Mouse (Mus musculus) lung, postnatal 4 days (tissue): Measurements from ENCODE around the gene Dpp6.
A peak's percentile ranks its signal among the peaks of the same experiment; 100 is the strongest.

ENCODE experiments used
- DNase-seq, 2 experiments: peaks; one replicate each; pipeline ENCODE4 v3.0.0; 2021

Gene Dpp6

GRCm38 (mm10) chr5:27565700-27566099 is 748.7 kb downstream of the Dpp6 start:
- DNase-seq, result no peak

- no peak for DNase-seq
Measured at GRCm38 (mm10) chr5:27587970-27588758, 771.2 kb downstream of the Dpp6 start.

GRCm38 (mm10) chr5:27604132-27604531 is 787.1 kb downstream of the Dpp6 start:
- DNase-seq, result no peak

GRCm38 (mm10) chr5:27615769-27616168 is 798.8 kb downstream of the Dpp6 start:
- DNase-seq, result peak in 1 of 2 experiments; percentile 9

DNA sequence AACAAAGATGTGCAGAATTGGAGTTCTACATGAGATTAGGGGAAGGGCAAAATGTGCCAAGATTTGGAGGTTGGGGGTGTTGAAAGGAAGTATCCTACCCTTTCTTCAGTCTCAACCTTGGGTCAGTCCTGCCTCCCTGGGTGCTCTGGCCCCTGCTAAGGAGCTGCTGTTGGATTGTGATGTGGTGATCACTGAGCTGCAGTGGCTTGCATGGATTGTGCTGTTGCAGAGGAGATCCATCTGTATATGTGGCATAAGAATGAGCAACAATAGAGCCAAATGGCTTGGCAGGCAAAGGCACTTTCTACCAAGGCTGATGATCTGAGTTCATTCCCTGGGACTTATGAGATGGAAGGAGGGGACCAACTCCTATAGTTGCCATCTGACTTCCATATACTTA is 804.8 kb downstream of the Dpp6 start:
- DNase-seq, result no peak

- DNase-seq, result no peak
Measured at GRCm38 (mm10) chr5:27623876-27624275, 806.9 kb downstream of the Dpp6 start.

GRCm38 (mm10) chr5:27632151-27632550 is 815.1 kb downstream of the Dpp6 start:
- DNase-seq, result no peak

DNA sequence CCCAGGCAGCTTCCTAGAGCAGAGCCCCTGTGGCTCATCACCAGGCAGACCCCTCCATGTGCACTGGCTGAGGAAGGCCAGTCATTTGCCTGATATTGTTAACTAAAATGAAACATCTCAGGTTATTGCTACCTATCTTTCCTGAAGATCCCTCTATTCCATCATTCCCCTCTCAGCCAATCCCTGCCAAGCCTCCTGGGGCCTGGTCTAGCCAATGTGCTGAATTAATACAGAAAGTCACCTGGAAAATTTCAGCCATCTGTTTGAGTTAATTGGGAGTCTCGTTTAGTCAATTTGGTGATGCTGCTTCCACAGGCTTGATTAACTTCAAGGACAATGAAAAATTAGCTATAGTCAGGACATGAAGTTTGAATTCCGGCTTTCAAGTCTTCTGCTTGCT is 818.9 kb downstream of the Dpp6 start:
- DNase-seq, result no peak

- no peak for DNase-seq
Measured at GRCm38 (mm10) chr5:27641876-27642275, 824.9 kb downstream of the Dpp6 start.

GRCm38 (mm10) chr5:27651879-27652814 is 835.1 kb downstream of the Dpp6 start:
- peak in 1 of 2 experiments; percentile 7 for DNase-seq

DNA sequence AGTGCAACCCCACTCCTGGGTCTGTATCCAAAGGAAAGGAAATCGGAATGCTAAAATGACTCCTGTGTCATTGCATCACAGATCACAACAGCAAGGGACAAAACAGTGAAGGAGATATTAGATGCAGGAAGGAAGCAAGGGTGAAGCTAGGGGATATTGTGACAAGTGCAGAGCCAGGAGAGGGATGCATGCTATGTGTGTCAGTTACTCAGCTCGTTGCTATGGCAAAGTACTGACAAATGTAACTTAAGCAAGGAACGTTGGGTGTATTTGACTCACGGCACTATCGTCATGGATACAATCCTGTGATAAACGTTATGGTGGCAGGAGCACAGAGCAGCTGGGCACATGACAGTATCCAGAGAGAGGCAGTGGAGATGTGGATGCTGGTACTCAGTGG is 839.1 kb downstream of the Dpp6 start:
- DNase-seq, result no peak

DNA sequence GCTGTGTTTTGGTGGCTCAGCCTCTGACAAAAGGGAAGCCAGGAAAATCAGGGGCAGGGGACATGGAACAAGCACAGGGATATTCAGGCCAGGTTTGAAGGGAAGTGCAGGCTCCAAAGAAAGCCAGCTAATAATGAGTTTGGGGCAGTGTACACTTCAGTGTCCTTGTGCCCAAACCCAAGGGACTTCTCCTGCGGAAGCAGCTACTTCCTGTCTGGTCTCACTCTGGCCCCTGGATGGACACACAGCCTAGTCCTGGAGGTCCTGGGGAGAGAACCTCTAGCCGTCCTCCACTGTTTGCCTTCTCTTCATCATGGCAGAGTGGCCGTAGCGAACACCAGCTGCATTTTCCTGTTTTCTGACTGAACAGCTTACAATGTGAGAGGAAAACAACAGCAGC is 840.7 kb downstream of the Dpp6 start:
- DNase-seq, result no peak

- no peak for DNase-seq
Measured at GRCm38 (mm10) chr5:27658165-27658564, 841.2 kb downstream of the Dpp6 start.

- DNase-seq, result no peak
Measured at GRCm38 (mm10) chr5:27658569-27658968, 841.6 kb downstream of the Dpp6 start.

- DNase-seq, result no peak
Measured at GRCm38 (mm10) chr5:27659019-27659418, 842.0 kb downstream of the Dpp6 start.

GRCm38 (mm10) chr5:27659781-27660180 is 842.8 kb downstream of the Dpp6 start:
- no peak for DNase-seq

- no peak for DNase-seq
Measured at GRCm38 (mm10) chr5:27664111-27664510, 847.1 kb downstream of the Dpp6 start.

DNA sequence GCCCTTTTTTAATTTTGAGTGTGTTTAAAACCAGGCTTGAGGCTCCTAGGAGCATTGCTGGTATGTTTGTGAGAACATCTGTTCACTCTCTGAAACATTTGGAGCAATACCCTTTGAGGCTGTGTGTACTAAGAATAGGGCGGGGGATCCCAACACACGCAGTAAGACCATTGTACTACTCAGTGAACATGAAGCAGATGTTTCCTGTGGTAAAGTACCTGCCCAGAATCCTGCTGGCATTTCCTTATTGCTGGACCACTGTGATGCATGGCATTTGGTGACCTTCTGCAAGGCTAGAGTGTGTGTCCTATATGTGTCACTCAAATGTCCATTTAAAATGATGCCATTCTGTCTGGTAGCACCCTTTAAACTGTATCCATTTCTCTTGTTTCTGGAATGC is 854.5 kb downstream of the Dpp6 start:
- no peak for DNase-seq

DNA sequence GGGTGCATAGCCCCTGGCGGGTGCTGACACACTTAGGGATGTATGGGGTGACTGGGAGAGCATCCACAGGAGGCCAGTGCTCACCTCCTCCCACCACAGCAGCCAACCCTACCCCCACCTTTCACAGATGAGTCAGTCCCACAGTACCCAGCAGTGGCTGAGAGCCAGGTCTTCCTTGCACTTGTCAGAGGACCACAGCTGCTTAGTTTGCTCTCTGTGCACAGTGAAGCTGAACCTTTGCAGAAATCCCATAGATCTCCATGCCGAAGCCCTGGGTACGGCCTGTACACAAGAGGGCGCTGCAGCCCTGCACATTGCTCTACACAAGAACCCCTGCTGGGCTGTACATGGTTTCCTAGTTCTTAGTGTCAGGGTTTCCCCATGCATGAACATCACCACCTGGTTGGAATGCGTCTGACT is 860.3 kb downstream of the Dpp6 start:
- peak in 1 of 2 experiments; percentile 7 for DNase-seq

GRCm38 (mm10) chr5:27679151-27679550 is 862.1 kb downstream of the Dpp6 start:
- no peak for DNase-seq

DNA sequence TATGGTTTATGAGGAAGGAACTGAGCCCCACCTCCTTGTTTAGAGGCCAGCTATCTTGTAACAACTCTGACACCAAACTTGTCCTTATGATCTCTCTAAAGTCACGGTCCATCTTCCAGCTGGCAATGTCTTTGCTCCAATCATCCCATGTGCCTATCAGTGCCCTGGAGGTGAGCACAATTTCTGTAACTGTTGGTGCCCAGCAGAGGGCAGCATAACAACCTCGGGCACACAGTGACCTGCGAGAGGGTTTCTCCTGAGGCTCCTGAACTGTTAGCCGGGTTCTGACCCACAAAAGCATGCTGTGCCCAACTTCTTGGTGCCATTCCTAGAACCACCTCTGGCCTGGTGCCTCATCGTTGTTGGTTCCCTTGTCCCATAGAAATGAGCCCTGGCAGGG is 863.5 kb downstream of the Dpp6 start:
- peak; percentile 15 to 24 for DNase-seq

DNA sequence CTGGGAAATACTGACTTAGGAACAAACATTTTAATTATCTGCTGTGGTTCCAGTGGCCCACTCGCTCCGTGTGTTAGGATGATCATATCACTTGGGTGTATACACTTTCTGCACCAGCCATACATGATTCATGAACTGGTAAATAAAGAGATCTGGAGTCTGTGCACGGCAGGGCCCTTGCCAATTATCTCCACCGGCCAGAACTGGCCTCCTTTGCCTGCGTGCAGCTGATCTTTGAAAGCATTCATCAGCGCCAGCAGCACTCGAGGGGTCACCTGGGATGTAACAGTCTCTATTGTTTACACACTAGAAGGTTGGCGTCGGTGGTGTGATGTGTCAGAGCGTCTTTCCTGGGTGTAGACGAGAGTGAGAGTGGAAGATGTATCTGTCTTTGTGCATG is 868.2 kb downstream of the Dpp6 start:
- DNase-seq, result no peak

DNA sequence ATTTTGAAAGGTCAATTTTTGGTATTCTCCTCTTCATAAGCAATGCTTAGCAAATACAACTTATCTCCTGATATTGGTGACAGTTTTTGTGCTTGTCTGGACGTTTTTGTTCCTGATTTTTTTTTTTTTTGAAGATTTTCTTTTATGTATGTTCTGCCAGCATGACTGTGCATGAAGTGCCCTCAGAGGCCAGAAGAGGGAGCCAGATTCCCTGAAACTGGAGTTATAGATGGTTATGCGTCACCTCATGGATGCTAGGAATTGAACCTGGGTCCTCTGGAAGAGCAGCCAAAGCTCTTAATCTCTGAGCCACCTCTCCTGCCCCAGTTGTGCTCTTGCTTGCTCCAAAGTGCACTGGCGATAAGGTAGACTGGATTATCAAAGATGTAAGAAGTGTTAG is 868.9 kb downstream of the Dpp6 start:
- no peak for DNase-seq

- DNase-seq, result no peak
Measured at GRCm38 (mm10) chr5:27687311-27687710, 870.3 kb downstream of the Dpp6 start.
